Mouse (Mus musculus) heart, postnatal 36 days (tissue): Measurements from ENCODE around the gene Rgs1. TPM values are rescaled to one million over a fixed set of nuclear protein-coding genes. Genes with fewer than 3 reads are reported as not detected.

Experiments used
- DNase-seq, 2 experiments: peaks; one replicate each; pipeline ENCODE4 v3.0.0; 2021 to 2022
- intact Hi-C: fragments of 180-260 bp; cut with DNase I; formaldehyde crosslinking; loops from one replicate; pipeline ENCODE4 v1.15.1; 2025
- total RNA-seq, 2 experiments: library from RNA; stranded (reverse); gene quantifications; 2 replicates each; pipeline ENCODE4 v1.2.3; 2021

The Rgs1 gene
- total RNA-seq: not detected

DNA sequence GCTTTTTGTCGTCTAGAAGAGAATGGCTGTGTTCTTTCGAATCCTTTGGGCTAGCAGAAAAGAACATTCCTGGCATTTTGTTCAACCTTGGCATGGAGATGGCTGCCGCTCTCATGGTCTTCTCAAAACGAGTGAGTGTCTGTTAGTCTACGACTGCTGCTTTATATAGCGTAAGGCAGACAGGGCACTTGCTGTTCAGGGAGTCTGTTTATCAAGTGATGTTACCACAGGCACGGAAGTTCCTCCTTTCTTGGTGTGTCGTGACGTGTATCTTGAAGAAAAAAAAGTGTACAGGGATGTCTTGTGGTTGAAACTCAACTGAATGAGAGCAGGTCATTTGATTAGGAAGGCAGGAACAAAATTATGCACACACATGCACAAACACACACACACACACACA, at the start of gene Rgs1:
Rgs1 (minus strand) TSS at position 320 of the 400 bp plus-strand sequence.
- peak in 1 of 2 experiments; percentile 1 for DNase-seq
- intact Hi-C loops: no loop called here

DNA sequence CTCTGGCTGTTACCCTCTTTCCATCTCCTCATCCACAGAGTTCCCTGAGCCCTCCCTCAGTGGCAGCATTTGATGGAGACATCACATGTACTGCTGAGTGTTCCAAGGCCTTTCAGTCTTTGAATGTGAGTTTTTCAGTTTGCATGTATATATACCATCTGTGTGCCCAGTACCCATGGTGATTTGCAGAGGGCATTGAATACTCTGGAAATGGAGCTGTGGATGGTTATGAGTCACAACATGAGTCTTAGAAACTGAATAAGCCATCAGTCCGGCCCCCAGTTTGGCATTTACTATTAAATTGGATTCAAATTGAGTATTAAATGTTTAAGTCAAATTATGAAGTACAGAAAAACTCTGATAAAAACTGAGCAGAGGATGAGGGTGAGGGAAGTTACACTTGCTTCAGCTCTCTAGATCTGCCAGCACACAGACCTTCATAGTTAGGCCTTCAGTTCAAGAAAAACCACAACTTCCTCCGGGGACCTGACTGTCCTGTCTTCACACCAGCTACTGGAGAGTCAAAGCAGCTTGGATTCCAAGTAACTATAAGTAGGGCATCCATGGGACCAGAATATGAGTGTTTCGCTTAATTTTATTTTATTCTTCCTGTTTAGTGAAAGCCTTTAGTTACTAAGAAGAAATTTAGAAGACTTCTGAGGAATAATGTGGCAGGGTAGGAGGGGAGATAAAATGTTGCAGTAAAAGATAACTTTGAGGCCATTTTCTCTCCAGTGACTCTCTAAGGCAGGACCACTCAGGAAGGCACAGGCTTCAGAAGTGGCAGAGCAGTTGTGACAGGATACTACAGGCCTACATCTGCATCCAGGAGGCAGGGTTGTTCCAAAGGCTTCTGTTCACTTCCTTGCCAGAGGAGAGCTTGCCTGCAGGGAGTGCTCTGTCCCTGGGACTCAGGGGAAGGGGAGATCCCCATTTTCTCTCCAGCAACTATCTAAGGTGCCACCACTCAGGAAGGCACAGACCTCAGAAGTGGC, 34.3 kb upstream of the Rgs1 start:
- intact Hi-C loops: no loop called here
- no peak for DNase-seq

DNA sequence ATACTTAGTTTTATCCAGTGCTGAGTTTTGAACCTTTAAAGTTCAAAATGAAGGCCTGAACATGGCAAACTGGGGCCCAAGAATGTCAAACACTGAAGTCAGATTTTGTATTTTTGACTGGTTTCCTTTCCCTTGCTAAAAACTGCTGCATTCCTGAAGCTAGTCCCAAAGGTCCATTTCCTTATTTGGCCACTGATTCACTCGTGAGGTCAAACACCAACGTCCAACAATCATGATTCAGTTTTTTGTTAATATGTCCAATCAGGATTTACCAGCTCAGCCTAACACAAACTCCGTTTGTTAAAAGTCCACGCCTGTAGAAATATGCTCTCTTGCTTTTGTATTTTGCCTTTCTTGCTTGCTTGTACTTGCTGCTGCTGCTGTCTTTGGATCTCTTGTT, 31.0 kb upstream of the Rgs1 start:
- no peak for DNase-seq
- intact Hi-C loops: no loop called here

DNA sequence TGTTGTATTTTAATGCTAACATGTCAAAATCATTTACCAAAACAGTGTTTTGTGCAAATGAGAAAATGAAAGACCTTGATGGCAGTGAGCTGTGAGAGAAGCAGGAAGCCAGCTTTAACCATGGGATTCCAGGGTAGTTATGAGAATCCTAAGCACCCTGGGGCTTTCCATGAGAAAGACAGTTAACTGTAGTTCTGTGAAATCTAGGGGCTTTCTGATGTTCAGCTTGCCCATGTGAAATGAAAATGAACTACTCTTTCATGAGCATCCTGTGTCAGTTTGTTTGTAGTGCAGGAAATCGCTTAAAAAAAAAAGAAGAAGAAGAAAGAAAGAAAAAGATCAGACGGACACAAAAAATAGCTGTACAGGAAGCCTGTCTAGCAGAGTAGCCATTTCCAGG, 23.9 kb upstream of the Rgs1 start:
- DNase-seq: no peak
- intact Hi-C loops: no loop called here

DNA sequence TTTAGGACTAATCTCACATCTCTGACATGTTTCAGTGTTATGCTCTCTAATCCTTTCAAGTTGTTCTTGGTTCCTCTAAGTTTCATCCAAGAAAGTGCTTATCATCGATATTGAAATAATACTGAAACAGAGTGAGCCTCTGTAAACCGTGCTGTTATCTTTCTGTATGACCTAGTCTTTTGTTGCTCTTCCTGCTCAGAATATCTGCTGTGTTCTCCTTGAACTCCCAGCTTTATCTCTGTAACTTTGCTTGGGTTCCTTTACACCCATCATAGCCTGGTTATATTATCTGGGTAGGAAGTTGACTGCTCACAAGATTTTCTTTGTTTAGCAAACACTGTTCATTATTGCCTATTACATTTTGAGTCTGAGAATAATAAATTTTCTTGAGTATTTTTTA, 20.1 kb upstream of the Rgs1 start:
- intact Hi-C loops: no loop called here
- DNase-seq: no peak

DNA sequence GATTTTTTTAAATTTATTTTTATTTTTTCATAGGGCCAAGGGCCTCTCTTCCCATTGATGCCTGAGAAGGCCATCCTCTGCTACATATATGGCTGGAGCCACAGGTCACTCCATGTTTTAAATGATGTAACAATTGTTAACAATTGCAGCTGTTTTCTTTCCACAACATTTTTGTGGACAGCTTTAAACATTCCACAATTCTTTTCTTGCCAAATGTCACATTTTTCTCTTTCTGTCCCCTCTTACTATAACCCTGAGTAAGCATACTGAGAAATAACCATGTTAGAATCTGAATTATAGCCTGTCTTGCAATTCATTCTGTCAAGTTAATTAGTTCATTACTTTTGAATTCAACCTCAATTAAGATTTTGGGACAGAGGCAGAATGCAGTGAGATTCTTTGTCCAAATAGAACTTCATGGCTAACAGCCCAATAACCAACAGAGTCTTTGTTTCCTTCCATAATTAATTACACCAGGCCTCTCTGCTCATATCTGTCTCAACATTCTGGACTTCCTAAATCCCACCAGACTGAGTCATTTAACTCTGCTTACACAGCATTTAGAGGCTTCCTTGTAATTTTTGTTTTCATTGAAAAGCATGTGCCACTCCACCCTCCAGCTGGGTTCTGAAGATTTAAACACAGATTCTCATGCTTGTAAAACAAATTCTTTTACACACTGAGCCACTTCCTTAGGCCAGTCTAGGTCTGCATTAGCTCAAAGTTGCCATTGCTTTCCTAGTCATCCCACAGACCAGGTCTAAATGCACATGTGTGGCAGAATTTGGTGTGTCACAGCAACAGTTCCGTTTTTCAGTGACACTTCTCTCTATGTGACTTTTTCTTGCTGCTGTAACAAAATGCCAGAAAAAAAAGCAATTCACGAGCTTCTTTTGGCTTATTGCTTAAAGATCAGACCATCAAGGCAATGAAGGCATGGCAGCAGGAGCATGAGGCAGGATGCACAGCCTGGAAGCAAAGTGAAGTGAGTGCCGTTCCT, 18.7 kb upstream of the Rgs1 start:
- DNase-seq: no peak
- intact Hi-C loops: no loop called here

DNA sequence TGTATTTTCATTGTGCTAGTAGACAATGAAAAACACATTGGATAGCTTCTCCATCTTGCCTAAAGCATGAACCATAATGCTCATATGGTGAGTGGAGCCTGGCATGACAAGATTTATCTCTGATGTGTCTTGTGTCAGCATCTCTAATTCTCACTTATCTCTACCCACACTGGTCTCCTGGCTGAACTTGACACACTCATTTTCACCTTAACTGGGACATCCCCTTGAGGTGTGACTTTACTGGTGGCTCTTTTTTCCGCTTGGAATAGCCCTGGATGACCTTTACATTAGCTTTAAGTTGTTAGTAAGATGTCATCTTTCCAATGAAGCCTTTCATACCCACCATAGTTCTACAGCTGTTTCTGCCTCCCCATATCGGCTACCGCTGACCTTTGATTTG, 15.0 kb upstream of the Rgs1 start:
- intact Hi-C loops: no loop called here
- no peak for DNase-seq

DNA sequence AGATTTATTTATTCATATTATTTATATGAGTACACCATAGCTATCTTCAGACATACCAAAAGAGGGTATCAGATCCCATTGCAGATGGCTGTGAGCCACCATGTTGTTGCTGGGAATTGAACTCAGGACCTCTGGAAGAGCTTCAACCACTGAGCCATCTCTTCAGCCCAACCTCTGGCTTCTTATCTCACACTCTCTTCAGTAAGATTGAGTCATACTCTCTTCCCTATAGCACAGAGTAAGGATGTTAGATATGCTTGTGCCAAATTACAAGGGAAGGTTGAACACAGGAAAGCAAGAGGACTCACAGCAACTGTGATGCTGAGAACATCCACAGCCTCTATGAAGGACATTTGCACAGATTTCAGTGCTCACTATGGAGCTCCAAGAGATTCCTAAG, 13.0 kb upstream of the Rgs1 start:
- intact Hi-C loops: no loop called here

DNA sequence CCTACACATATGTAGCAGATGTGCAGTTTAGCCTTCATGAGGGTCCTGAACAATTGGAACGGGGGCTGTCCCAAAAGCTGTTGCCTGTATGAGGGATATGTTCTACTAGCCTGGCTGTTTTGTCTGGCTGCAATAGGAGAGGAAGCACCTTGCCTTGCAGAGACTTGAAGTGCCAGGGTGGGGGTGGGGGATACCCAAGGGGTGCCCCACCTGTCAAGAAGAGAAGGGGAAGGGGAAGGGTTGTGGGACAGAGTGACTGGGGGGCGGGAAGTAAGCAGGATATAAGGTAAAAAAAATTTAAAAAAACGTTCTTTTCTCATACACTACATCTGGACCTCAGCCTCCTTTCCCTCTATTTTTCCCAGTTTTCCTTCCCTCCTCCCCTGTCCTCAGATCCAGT, 9.7 kb upstream of the Rgs1 start:
- no peak for DNase-seq
- intact Hi-C loops: no loop called here

More for the DNA sequence above, 13.0 kb upstream of the Rgs1 start:
- DNase-seq: no peak

DNA sequence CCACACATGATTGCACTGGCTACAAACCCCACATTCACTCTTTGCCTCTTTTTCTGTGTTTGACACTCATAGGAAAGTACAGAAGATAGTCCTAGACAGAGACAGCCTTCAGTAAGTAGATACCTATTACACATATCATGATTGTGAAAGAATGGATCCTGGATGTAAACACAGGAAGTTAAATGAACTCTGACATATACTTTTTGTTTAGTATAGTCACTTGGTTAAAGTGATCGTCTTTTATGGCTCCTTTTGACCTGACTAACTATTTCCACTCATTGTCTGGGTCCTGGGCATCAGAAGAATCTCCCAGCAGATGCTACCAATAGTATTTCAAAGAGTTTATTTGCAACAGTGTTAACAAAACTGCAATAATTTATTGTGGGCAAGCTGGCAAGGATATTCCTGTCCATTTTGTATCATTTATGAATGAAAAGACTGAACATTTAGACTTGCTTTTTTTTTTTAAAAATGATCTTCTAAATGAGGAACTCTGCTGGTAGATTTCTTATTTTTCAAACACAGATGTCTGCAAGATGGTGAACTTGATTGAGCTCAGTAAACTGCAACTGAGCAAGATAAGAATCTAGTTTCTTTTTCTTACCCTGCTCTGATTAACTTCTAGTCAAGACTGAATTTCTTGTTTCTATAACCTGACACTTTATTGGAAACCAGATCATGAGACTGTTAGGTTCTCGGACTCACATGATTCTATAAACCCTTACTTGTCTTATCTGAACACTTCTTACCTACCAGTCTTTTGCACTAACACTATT, 7.7 kb upstream of the Rgs1 start:
- no peak for DNase-seq
- intact Hi-C loops: no loop called here

DNA sequence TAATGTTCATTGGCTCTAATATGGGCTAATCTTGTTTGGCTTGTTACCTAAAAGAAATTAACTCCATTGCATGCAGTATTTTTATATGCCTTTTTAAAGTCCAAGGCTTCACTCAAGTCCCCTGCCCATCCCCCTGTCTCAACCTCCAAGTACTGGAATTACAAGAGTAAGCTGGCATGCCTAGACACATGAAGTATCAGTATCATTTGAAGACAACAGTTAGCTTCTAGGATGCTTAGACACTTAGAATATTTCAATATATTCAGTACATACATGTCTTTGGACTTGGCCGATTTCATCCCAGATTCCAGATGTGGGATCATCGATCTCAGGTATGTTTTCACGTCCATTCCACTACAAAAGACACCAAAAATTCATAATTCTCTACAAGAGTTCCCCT, 836 bp downstream of the Rgs1 start:
- intact Hi-C loops: no loop called here
- DNase-seq: no peak

DNA sequence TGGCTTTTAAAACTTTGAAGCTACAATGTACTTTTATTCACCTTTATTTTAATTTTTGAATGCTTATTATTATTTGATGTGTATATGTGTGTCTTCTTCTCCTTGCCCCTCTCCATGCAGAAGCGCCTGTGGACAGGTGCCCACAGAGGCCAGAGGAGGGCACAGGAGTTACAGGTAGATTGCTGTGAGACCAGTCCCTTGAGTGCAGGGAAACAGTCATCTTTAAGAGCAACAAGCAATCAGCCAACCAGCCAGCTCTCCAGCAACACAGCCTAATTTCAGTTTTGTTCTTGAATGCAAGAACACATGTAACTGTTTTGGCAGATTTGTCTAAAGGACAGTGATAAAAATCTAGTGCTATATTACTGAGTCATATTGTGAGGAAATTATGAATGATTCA, 1.7 kb downstream of the Rgs1 start:
- DNase-seq: no peak
- intact Hi-C loops: no loop called here

DNA sequence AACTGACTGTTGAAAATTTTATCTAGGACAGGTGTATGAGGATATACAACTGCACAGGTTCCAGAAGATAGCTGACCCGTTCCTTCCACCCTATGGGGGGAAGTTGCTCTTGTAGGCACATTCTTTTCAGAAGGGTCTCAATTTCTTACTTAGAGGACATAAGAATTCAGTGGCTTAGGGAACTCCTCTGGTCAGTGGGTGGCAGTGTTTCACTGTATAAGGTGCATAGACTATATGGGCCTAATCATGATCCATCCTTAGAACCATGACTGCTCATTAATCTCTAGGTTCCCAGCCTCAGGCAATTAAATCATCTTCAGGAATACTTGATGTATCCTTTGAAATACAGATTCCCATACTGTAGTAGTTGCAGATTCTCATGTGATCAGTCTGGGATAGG, 5.5 kb downstream of the Rgs1 start:
- DNase-seq: peak; percentile 4 to 7
- intact Hi-C loops: loop anchor here (2.0 to 5.0 kb wide), 3 partner anchors 111 to 439 kb away; no protein-coding TSS in a partner anchor

DNA sequence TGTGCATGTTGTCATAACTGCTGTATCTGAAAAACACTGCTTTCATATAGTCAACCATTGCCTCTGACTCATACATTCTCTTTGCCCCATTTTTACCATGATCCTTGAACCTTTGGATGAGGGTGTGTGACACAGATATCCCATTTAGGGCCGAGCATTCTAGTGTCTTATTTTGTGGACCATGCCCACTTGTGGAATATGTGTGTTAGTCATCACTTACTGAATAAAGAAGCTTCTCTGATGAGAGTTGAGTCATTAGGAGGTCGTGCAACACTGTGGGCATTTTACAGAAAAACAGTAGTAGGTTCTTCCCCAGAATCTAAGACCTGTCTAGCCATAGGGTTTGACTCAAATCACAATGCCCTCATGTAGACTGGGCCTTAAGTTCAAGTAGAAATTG, 9.8 kb downstream of the Rgs1 start:
- intact Hi-C loops: no loop called here
- DNase-seq: no peak

DNA sequence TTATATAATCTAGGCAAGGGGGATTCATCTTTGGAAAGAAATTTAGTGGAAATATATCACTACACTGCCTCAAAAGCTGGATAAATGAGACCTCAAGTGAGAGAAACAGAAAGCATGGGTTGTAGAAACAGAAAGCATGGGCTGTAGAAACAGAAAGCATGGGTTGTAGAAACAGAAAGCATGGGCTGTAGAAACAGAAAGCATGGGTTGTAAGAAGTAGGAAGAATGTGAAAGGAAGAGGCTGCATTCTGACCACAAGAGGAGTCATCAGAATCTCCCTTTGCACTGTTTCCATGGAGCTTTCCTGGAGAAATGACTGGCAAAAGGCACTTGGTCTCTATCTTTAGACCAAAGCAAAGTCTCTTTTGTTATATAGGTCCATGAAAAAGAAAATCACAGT, 33.8 kb downstream of the Rgs1 start:
- intact Hi-C loops: no loop called here
- no peak for DNase-seq

DNA sequence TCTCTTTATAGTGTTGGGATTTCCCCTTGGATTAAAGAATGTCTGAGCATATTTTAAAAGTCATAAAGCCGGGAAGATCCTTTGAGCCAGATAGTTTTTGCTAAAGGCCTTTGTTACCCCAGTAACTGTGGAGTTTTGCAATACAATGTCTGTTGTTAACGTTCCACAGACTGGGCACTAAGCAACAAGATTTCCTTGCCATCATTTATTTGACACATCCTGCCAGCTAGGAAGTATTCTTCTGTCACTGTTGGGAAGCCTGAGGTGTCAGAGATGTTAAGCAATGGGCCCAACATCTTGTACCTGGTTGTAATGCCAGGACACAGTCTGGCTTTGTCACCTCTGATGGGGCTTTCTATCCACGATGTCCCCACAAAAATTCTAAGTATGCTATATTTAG, 38.1 kb downstream of the Rgs1 start:
- no peak for DNase-seq
- intact Hi-C loops: no loop called here

DNA sequence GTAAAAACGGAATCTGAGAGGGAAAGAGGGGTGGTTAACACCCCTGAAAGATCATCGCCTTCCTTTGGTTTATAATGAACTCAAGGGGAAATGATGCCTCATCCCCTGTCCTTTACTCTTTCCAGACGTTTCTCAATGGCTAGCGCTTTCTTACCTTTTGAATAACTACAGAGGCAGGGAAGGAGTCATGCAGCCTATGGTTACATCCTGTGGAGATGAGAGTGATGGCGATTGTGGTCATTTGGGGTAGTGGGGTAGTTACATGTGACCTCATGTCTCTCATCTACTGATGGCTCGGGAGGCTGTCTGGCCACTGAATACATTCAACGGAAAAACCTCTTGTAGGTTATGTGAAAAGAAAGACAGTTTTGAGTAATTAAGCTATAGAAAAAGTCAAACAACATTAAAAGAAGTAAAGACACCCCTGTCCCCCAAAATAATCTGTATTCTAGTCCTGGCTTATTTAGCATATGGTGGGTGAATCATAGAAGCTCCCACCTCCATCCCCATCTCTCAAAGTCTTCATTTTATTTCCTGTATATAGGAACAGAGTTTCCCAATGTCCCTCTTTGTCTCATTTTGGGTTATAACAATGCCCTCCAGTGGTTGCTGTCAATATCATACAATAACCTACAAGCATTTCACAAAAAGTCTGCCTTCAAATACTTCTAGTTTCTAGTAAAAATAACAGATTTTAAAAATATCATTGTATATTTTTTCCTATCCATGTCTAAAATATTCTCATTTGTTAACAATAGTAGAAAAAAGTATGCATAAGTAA, 42.6 kb downstream of the Rgs1 start:
- intact Hi-C loops: loop anchor here (10.0 kb wide), 1 partner anchor 202 kb away; the partner anchor contains the start of gene Rgs2

DNA sequence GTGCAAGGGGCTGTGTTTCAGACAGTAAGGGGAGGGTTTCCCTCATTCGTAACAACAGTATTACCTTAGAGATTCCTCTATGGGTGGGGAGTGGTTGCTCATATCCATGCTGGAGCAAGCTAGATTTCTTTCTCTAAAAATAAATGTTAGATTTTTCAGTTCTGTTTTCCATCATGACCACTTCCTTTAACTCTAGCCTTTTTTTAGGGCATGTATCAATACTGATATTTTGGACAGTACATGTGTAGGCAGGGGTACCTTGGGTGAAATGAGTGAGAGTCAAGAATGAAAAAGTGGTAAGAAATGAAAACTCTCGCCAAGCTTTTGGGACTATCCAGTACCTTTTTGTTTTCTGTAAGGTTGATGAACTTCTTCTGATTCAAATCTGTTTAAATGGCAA, 44.3 kb downstream of the Rgs1 start:
- intact Hi-C loops: loop anchor here (10.0 kb wide), 1 partner anchor 200 kb away; the partner anchor contains the start of gene Rgs2
- no peak for DNase-seq

More for the DNA sequence above, 42.6 kb downstream of the Rgs1 start:
- no peak for DNase-seq

DNA sequence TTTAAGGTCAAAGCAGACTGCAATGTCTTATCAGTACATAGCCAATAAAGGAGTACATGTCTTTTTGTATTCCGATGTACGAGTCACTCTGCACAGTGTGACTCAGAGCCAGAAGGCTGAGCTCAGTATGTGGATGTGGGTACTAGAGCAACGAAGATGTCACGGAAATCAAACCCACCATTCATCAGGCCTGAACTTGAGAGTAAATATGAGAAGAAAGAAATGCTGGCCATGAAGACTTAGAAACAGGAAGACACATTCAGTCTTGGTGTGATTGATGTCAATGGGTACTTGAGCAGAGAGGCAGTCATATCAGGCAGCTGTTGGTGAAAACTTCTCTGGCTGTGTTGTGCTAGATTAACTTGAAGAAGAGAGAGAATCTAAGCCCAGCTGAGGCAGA, 46.1 kb downstream of the Rgs1 start:
- intact Hi-C loops: loop anchor here (10.0 kb wide), 1 partner anchor 198 kb away; the partner anchor contains the start of gene Rgs2

More for the DNA sequence above, 46.1 kb downstream of the Rgs1 start:
- no peak for DNase-seq
